Mouse (Mus musculus): ENCODE results near the gene Cox7a2l. TPM values are rescaled to one million over a fixed set of nuclear protein-coding genes. Genes with fewer than 3 reads are reported as not detected.
A peak's percentile ranks its signal among the peaks of the same experiment; 100 is the strongest.

Gene Cox7a2l
- polyA plus RNA-seq, 1 experiment from 2014 or later, result 180 TPM

DNA sequence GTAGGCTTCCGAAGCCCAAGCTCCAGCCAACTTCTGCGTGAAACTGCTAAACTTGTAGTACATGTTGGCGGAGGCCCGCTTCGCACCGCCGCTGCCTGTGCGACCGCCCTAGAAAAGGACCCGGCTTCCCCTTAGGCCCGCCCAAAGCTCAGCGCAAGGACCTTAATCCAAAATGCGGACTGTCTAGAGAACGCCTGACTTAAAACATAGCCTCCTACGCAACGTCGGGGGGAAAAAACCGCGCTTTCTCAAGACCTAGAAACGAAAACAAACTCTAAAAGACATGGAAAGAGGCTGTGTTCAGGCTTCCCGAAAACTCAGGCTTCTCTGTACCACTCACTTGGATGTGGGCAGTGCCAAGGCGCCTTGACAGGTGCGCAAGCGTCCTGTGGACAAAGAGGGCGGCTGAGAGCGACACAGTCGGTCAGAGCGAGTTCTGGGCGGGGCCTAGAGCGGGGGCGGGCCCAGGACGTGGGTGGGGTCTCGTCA, 2.9 kb downstream of the Cox7a2l start:
- H3K4me1 ChIP-seq (replicated peaks; ENCODE audit: control insufficient read depth, insufficient read depth, low read length), result peaks cover 14% of the 10 kb centered on the region
- H3K36me3 ChIP-seq (ENCODE audit: control insufficient read depth, insufficient read depth, low read length), result no peaks in the 10 kb centered on the region
- ATAC-seq (ENCODE audit: low read depth), result peak; percentile 99
- peak overlapping the region; percentile 87 for H3K4me2 ChIP-seq (ENCODE audit: low read depth, low read length)
- peak overlapping the region; percentile 86 for H3K9ac ChIP-seq (ENCODE audit: low read length)
- H3K27ac ChIP-seq (ENCODE audit: low read length), result peak overlapping the region; percentile 81
- no peaks in the 10 kb centered on the region for H3K27me3 ChIP-seq (ENCODE audit: control insufficient read depth, insufficient read depth, low read depth, low read length)
- peak overlapping the region; percentile 93 for H3K4me3 ChIP-seq (ENCODE audit: low read length)
- H3K9me3 ChIP-seq (ENCODE audit: control insufficient read depth, low read length), result no peaks in the 10 kb centered on the region
- under 1% methylated on average over 33 of the region's 33 CpGs for WGBS

DNA sequence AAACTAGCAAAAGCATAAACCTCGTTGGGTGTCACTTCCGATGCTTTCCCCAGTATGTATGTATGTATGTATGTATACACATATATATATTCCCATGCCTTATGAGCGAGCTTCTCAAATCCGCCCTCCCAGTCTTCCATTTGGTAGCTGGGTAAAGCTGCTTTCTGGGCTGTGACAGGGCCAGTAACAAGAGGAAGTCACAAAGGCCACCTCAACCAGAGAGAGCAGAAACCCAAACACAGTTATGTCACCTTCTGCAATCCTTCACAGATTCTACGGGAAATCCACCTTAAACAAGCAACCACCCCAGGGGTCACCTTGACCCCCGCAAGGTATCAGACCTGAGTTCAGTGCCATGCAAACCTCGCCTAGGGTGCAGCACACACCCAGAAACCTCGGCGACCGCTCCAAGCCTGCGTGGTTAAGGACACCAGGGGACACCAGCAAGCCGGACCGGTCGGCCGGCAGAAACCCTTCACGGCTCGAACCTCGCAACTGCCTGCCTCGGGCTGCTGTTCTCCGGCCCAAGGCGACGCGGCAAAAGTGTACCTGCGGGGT, 3.4 kb downstream of the Cox7a2l start:
- Histone ChIP-seq H3K27me3 (ENCODE audit: control insufficient read depth, insufficient read depth, low read depth, low read length) (no peaks in the 10 kb centered on the region), H3K4me3 (ENCODE audit: low read length) (peak overlapping the region; percentile 93), H3K4me1 (replicated peaks; ENCODE audit: control insufficient read depth, insufficient read depth, low read length) (peaks cover 14% of the 10 kb centered on the region), H3K9me3 (ENCODE audit: control insufficient read depth, low read length) (no peaks in the 10 kb centered on the region), H3K9ac (ENCODE audit: low read length) (peak overlapping the region; percentile 86), H3K36me3 (ENCODE audit: control insufficient read depth, insufficient read depth, low read length) (no peaks in the 10 kb centered on the region), H3K27ac (ENCODE audit: low read length) (peak overlapping the region; percentile 81), H3K4me2 (ENCODE audit: low read depth, low read length) (peak overlapping the region; percentile 87)
- under 1% methylated on average over 24 of the region's 24 CpGs for WGBS
- peak; percentile 66 for ATAC-seq (ENCODE audit: low read depth)

DNA sequence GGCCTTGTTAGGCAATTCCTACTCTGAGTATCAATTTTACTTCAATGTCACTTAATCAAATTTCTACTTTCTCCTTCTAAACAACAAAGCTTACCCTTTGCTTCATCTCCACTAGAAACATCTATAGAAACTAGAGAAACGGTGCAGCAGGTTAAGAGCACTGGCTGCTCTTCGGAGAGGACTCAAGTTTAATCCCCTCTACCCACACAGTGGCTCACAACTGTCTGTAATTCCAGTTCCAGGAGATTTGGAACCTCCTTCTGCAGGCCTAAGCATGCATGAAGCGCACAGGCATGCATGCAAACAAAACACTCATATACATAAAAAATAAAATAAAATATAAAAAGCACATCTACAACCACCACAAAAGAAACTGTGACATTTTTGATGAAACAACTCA, 5.0 kb downstream of the Cox7a2l start:
- Histone ChIP-seq H3K4me3 (ENCODE audit: low read length) (no peak overlapping the region), H3K4me1 (replicated peaks; ENCODE audit: control insufficient read depth, insufficient read depth, low read length) (peaks cover 14% of the 10 kb centered on the region), H3K9me3 (ENCODE audit: control insufficient read depth, low read length) (no peaks in the 10 kb centered on the region), H3K36me3 (ENCODE audit: control insufficient read depth, insufficient read depth, low read length) (no peaks in the 10 kb centered on the region), H3K4me2 (ENCODE audit: low read depth, low read length) (no peak overlapping the region), H3K27ac (ENCODE audit: low read length) (no peak overlapping the region), H3K27me3 (ENCODE audit: control insufficient read depth, insufficient read depth, low read depth, low read length) (no peaks in the 10 kb centered on the region), H3K9ac (ENCODE audit: low read length) (no peak overlapping the region; the same call in 1 of the 2 replicates)
- no peak for ATAC-seq (ENCODE audit: low read depth)
- WGBS, result 85% methylated on average over 3 of the region's 3 CpGs

DNA sequence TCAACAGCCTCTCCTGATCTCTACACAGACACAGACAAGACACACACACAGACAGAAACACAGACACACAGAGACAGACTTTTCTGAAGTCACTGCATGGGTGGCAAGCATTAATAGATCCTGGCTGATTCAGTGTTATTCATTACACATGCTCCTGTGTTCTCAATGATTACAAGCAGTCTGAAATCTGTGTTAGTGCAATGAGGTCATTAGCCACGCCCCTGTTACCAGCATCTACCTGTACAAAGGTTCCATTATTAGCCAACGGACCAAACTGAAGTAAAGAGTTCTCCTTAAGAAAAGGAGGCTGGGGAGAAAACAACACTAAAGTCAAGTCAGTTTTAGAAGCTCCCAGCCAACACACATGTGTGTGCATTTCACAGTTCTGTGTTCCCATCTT, 13.4 kb downstream of the Cox7a2l start:
- H3K4me1 ChIP-seq (replicated peaks; ENCODE audit: control insufficient read depth, insufficient read depth, low read length), result no peaks in the 10 kb centered on the region
- no peak overlapping the region for H3K9ac ChIP-seq (ENCODE audit: low read length)
- no peak overlapping the region for H3K4me2 ChIP-seq (ENCODE audit: low read depth, low read length)
- ATAC-seq (ENCODE audit: low read depth), result no peak
- H3K36me3 ChIP-seq (ENCODE audit: control insufficient read depth, insufficient read depth, low read length), result peaks cover 26% of the 10 kb centered on the region
- no peak overlapping the region for H3K27ac ChIP-seq (ENCODE audit: low read length)
- no peaks in the 10 kb centered on the region for H3K27me3 ChIP-seq (ENCODE audit: control insufficient read depth, insufficient read depth, low read depth, low read length)
- no peaks in the 10 kb centered on the region for H3K9me3 ChIP-seq (ENCODE audit: control insufficient read depth, low read length)
- 68% methylated on average over 2 of the region's 2 CpGs for WGBS
- no peak overlapping the region for H3K4me3 ChIP-seq (ENCODE audit: low read length)

DNA sequence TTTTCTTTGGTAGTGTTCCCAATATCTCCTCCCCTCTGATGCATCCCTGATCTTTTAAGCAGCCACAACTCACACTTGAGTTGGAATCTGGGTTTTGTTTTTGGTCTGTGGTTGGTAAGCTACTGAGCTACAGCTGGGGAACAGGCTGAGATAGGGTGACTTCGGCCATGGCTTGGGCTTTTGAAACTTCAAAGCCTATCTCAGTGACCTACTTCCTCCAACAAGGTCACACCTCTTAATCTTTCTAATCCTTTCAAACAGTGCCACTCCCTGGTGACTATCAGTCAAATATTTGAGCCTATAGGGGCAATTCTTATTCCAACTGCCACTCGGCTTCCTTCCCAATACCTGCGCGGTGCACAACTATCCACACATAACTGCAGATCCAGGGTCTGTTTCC, 17.4 kb downstream of the Cox7a2l start:
- ATAC-seq (ENCODE audit: low read depth), result no peak
- Histone ChIP-seq H3K36me3 (ENCODE audit: control insufficient read depth, insufficient read depth, low read length) (peaks cover 39% of the 10 kb centered on the region), H3K9me3 (ENCODE audit: control insufficient read depth, low read length) (peaks cover 4% of the 10 kb centered on the region; the same call in 1 of the 2 replicates), H3K9ac (ENCODE audit: low read length) (no peak overlapping the region), H3K4me1 (replicated peaks; ENCODE audit: control insufficient read depth, insufficient read depth, low read length) (no peaks in the 10 kb centered on the region), H3K4me3 (ENCODE audit: low read length) (no peak overlapping the region), H3K27ac (ENCODE audit: low read length) (no peak overlapping the region), H3K27me3 (ENCODE audit: control insufficient read depth, insufficient read depth, low read depth, low read length) (no peaks in the 10 kb centered on the region), H3K4me2 (ENCODE audit: low read depth, low read length) (no peak overlapping the region)
- WGBS, result 93% methylated on average over 4 of the region's 4 CpGs

DNA sequence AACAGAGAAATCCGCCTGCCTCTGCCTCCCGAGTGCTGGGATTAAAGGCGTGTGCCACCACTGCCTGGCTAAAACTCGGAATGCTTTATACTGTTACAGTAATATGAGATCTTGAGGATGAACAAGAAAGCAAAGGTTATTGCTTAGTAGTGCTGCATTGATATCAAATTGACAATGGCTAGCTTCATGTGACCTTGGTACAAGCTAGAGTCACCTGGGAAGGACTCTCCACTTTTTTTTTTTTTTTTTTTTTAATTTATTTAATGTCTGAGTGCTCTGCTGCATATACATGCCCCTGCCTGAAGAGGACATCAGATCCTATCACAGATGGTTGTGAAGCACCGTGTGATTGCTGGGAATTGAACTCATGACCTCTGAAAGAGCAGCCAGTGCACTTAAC, 18.2 kb downstream of the Cox7a2l start:
- Histone ChIP-seq H3K27me3 (ENCODE audit: control insufficient read depth, insufficient read depth, low read depth, low read length) (no peaks in the 10 kb centered on the region), H3K36me3 (ENCODE audit: control insufficient read depth, insufficient read depth, low read length) (peaks cover 39% of the 10 kb centered on the region), H3K9ac (ENCODE audit: low read length) (no peak overlapping the region), H3K4me3 (ENCODE audit: low read length) (no peak overlapping the region), H3K27ac (ENCODE audit: low read length) (no peak overlapping the region), H3K9me3 (ENCODE audit: control insufficient read depth, low read length) (peaks cover 4% of the 10 kb centered on the region; the same call in 1 of the 2 replicates), H3K4me1 (replicated peaks; ENCODE audit: control insufficient read depth, insufficient read depth, low read length) (no peaks in the 10 kb centered on the region), H3K4me2 (ENCODE audit: low read depth, low read length) (no peak overlapping the region)
- ATAC-seq (ENCODE audit: low read depth), result no peak
- WGBS, result 95% methylated on average over 5 of the region's 5 CpGs

DNA sequence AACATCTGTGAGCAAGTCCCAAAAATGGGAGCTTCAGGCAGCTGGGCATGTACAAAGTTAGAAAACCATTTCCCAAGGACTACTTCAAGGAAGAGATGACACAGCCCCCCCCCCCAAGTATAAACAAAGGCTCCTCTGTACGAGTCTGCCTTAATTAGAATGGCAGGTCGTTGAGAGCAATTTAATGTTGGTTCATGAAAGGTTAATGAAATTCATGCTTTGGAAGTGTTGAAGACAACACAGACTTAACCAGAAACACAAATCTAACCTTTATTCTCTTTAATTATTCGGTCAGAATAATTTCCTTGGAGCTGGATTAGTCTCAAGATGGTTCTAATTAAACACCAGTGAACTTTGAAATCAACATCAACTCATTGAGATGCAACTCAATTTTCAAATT, 29.4 kb downstream of the Cox7a2l start:
- Histone ChIP-seq H3K4me1 (replicated peaks; ENCODE audit: control insufficient read depth, insufficient read depth, low read length) (no peaks in the 10 kb centered on the region), H3K27me3 (ENCODE audit: control insufficient read depth, insufficient read depth, low read depth, low read length) (no peaks in the 10 kb centered on the region), H3K27ac (ENCODE audit: low read length) (no peak overlapping the region), H3K9ac (ENCODE audit: low read length) (no peak overlapping the region), H3K36me3 (ENCODE audit: control insufficient read depth, insufficient read depth, low read length) (no peaks in the 10 kb centered on the region), H3K9me3 (ENCODE audit: control insufficient read depth, low read length) (no peaks in the 10 kb centered on the region), H3K4me2 (ENCODE audit: low read depth, low read length) (no peak overlapping the region), H3K4me3 (ENCODE audit: low read length) (no peak overlapping the region)
- WGBS, result 60% methylated on average over 3 of the region's 3 CpGs
- no peak for ATAC-seq (ENCODE audit: low read depth)

DNA sequence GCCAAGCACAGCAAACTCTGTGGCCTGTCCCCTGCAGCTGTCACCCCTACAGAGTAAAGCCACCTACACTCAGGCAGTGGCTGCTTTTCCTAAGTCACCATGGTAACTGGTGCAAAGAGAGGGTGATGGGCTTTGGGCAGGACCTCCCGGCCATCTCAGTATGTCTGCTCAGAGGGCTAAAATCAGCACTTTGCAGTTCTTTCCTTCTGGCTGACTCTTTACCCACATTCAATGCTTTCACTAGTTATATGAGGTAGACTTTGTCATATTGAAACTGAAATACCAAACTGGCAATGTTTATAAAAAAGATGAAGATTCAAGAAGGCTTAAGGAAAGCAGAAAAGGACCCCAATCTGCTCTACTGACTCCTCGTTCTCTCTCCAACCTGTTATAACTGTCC, 33.3 kb downstream of the Cox7a2l start:
- H3K9ac ChIP-seq (ENCODE audit: low read length), result no peak overlapping the region
- no peaks in the 10 kb centered on the region for H3K9me3 ChIP-seq (ENCODE audit: control insufficient read depth, low read length)
- no peak for ATAC-seq (ENCODE audit: low read depth)
- peaks cover 12% of the 10 kb centered on the region for H3K36me3 ChIP-seq (ENCODE audit: control insufficient read depth, insufficient read depth, low read length)
- no peak overlapping the region for H3K27ac ChIP-seq (ENCODE audit: low read length)
- no peaks in the 10 kb centered on the region for H3K4me1 ChIP-seq (replicated peaks; ENCODE audit: control insufficient read depth, insufficient read depth, low read length)
- no peak overlapping the region for H3K4me2 ChIP-seq (ENCODE audit: low read depth, low read length)
- H3K27me3 ChIP-seq (ENCODE audit: control insufficient read depth, insufficient read depth, low read depth, low read length), result no peaks in the 10 kb centered on the region
- 78% methylated on average over 2 of the region's 2 CpGs for WGBS
- no peak overlapping the region for H3K4me3 ChIP-seq (ENCODE audit: low read length)

DNA sequence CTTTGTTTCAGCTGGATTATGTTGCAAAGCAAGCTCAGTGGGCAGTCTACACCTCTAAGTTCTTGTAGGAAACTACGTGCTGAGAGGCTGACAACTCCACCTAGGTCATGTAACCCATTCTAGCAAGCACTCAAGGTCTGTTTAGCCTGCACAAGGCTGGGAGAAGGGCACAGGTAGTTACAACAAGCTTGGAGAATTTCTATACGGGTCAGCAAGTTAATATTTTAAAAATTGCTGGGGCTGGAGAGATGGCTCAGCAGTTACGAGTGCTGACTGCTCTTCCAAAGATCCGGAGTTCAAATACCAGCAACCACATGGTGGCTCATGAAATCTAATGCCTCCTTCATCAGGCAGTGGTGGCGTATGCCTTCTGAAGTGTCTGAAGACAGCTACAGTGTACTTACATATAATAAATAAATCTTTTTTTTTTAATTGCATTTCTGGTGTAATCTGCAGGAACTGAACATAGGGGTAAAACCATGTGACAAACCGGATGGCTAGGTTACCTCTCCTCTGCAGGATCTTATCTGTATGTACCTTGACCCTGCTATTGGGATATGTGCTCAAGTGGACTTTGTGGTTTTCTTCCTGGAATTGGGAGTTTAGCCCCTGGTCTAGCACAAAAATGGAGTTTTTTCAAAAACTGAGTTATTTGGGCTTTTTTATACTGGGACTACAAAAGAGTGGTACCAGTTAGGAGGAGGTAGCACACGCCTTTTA, 34.2 kb downstream of the Cox7a2l start:
- no peak for ATAC-seq (ENCODE audit: low read depth)
- H3K9me3 ChIP-seq (ENCODE audit: control insufficient read depth, low read length), result no peaks in the 10 kb centered on the region
- no peaks in the 10 kb centered on the region for H3K27me3 ChIP-seq (ENCODE audit: control insufficient read depth, insufficient read depth, low read depth, low read length)
- no peak overlapping the region for H3K27ac ChIP-seq (ENCODE audit: low read length)
- H3K4me1 ChIP-seq (replicated peaks; ENCODE audit: control insufficient read depth, insufficient read depth, low read length), result no peaks in the 10 kb centered on the region
- H3K4me2 ChIP-seq (ENCODE audit: low read depth, low read length), result no peak overlapping the region
- H3K36me3 ChIP-seq (ENCODE audit: control insufficient read depth, insufficient read depth, low read length), result peaks cover 20% of the 10 kb centered on the region
- H3K9ac ChIP-seq (ENCODE audit: low read length), result no peak overlapping the region
- no peak overlapping the region for H3K4me3 ChIP-seq (ENCODE audit: low read length)
- 85% methylated on average over 7 of the region's 7 CpGs for WGBS

Measured in lung, embryonic 16.5 days (tissue).